Mouse (Mus musculus): Measurements from ENCODE around the gene Hnrnpa1. TPM values are rescaled to one million over a fixed set of nuclear protein-coding genes. Genes with fewer than 3 reads are reported as not detected.
"Not testable (repeated sequence)": the region's sequence is repeated elsewhere in the genome, so short reads cannot be mapped to it uniquely, and the experiment has no call there.

The Hnrnpa1 gene
- polyA plus RNA-seq, 1 experiment from 2014 or later, result 906 TPM

DNA sequence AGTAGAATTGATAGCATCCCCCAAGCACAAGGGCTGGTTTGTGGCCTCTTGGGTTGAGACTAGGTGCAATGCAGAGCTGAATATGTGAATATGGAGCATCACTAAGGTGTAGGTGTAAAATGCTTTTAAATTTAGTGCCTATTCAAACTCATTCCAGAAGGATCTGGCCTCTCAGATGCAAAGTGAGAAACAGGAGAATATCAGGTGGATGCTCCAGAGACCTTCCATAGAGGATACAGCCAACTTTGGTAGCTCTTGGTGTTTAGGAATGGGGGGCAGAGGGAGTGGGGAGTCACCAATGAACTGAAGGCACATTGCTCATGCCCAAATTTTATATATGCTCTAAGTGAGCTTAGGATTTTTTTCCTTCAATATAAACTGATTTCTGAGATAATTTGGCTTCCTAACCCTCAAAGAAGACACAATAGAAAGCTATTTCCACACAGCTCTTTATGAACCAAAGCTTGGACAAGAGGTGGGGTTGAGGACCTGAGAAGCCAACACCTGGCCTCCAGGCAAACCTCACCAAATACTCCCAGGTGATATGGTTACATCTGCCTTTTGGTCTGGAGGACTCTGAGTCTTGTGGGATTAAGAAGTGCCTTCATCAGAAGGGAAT, 7.7 kb downstream of the Hnrnpa1 start:
- Histone ChIP-seq H3K4me3 (ENCODE audit: low read depth, low read length) (no peak overlapping the region), H3K4me1 (ENCODE audit: control insufficient read depth, insufficient read depth, low read length) (peaks cover 7% of the 10 kb centered on the region), H3K36me3 (ENCODE audit: control insufficient read depth, insufficient read depth, low read length) (peaks cover 57% of the 10 kb centered on the region), H3K4me2 (replicated peaks; ENCODE audit: low read depth, low read length) (no peak overlapping the region), H3K9me3 (ENCODE audit: control insufficient read depth, low read depth, low read length) (no peaks in the 10 kb centered on the region), H3K27me3 (ENCODE audit: control insufficient read depth, insufficient read depth, low read length) (no peaks in the 10 kb centered on the region), H3K27ac (ENCODE audit: low read length) (no peak overlapping the region), H3K9ac (replicated peaks; ENCODE audit: low read depth, low read length) (no peak overlapping the region)
- ATAC-seq (ENCODE audit: insufficient number of reproducible peaks, insufficient read depth, low FRiP score, low read depth), result no peak

DNA sequence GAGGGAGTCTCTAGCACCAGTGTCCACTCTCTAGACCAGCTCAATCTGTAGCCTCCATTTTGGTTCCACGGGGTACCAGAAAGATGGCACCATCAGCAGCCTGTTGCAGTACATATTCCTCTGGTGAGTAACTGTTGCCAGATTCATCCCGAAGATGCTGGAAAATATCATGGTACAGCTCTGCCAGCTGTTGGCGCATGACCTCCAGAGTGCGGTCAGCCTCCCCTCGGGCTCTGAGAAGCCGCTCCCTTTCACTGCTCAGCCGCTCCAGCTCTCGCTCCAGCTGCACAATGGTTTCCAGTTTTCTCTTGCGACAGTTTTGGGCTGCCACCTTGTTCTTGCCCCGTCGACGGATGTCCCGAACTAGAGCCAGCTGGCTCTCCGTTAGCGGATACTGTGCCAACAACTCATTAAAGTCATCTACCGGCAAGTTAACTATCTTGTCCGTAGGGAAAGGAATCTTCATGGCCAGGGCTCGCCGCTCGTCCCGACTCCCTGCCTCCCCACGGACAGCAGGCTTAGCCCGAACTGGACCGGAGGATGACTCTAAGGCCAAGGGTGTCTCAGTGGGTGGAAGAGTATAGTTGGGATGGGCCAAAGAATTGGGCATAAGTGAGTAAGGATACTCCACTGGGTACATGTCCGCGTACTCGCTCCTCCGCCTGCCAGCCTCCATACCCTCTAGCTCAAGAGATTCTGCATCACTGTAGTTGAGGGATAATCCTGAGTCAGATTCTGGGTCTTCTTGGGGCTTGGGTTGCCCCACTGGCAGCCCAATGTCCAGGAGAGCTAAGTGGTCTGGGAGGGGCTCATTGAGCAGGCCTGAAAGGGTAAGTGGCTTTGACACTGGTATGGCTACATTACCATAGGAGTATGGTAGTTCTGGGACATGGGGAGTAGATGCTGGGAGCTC, 8.4 kb downstream of the Hnrnpa1 start:
- Histone ChIP-seq H3K4me2 (replicated peaks; ENCODE audit: low read depth, low read length) (no peak overlapping the region), H3K9ac (replicated peaks; ENCODE audit: low read depth, low read length) (no peak overlapping the region), H3K36me3 (ENCODE audit: control insufficient read depth, insufficient read depth, low read length) (peaks cover 49% of the 10 kb centered on the region), H3K27ac (ENCODE audit: low read length) (no peak overlapping the region), H3K9me3 (ENCODE audit: control insufficient read depth, low read depth, low read length) (no peaks in the 10 kb centered on the region), H3K4me1 (ENCODE audit: control insufficient read depth, insufficient read depth, low read length) (no peaks in the 10 kb centered on the region), H3K27me3 (ENCODE audit: control insufficient read depth, insufficient read depth, low read length) (no peaks in the 10 kb centered on the region), H3K4me3 (ENCODE audit: low read depth, low read length) (no peak overlapping the region)
- 0 out of 2 replicates have a peak, but pooled peaks have one; percentile 11 for ATAC-seq (ENCODE audit: insufficient number of reproducible peaks, insufficient read depth, low FRiP score, low read depth)
- WGBS, result 79% methylated on average over 28 of the region's 28 CpGs

DNA sequence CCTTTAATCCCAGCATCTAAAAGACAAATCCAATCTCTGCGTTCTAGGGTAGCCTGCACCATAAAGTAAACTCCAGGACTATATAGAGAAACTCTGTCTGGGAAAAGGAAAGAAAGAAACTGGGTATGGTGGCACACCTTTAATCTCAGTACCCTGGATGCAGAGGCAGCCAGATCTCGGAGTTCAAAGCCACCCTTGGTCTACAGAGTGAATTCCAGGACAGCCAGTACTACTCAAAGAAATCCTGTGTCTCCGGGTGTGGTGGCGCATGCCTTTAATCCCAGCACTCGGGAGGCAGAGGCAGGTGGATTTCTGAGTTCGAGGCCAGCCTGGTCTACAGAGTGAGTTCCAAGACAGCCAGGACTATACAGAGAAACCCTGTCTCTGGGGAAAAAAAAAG, 9.3 kb downstream of the Hnrnpa1 start:
- H3K4me3 ChIP-seq (ENCODE audit: low read depth, low read length); H3K9me3 ChIP-seq (ENCODE audit: control insufficient read depth, low read depth, low read length); H3K4me2 ChIP-seq (replicated peaks; ENCODE audit: low read depth, low read length); H3K9ac ChIP-seq (replicated peaks; ENCODE audit: low read depth, low read length); H3K4me1 ChIP-seq (ENCODE audit: control insufficient read depth, insufficient read depth, low read length); H3K27ac ChIP-seq (ENCODE audit: low read length); ATAC-seq (ENCODE audit: insufficient number of reproducible peaks, insufficient read depth, low FRiP score, low read depth); H3K27me3 ChIP-seq (ENCODE audit: control insufficient read depth, insufficient read depth, low read length): not testable (repeated sequence)
- H3K36me3 ChIP-seq (ENCODE audit: control insufficient read depth, insufficient read depth, low read length), result peaks cover 45% of the 10 kb centered on the region
- 82% methylated on average over 6 of the region's 6 CpGs for WGBS

DNA sequence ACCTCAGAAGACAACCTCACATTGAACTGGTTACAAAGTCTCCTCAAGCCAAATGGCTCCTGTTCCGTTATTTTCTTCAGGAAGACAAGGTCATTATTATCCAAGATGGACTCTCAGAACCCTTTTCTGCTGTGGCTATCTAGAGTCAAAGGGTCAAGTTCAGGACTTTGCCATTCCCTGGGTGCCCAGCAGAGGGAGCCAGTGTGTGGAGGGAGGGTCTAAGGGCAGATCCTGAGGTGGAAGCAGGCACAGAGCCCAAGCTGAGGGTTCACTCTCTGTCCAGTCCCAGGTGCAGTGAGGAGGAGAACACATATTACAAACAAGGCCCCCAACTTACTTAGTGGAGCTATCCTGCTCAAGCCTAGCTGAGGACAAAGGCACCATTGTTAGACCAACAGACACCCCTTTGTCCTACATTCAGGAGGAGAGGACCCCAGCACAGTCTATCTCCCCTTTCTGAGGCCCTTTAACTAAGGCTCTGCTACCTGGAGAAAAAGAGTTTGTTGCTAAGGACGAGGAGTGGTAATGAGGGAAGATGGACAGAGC, 10.0 kb downstream of the Hnrnpa1 start:
- no peak overlapping the region for H3K4me3 ChIP-seq (ENCODE audit: low read depth, low read length)
- WGBS, result 21% methylated on average over 2 of the region's 2 CpGs
- no peaks in the 10 kb centered on the region for H3K27me3 ChIP-seq (ENCODE audit: control insufficient read depth, insufficient read depth, low read length)
- peak; percentile 39; the same call in 1 of the 2 replicates for ATAC-seq (ENCODE audit: insufficient number of reproducible peaks, insufficient read depth, low FRiP score, low read depth)
- H3K27ac ChIP-seq (ENCODE audit: low read length), result no peak overlapping the region
- H3K9ac ChIP-seq (replicated peaks; ENCODE audit: low read depth, low read length), result no peak overlapping the region
- no peak overlapping the region for H3K4me2 ChIP-seq (replicated peaks; ENCODE audit: low read depth, low read length)
- H3K9me3 ChIP-seq (ENCODE audit: control insufficient read depth, low read depth, low read length), result no peaks in the 10 kb centered on the region
- H3K4me1 ChIP-seq (ENCODE audit: control insufficient read depth, insufficient read depth, low read length), result peaks cover 4% of the 10 kb centered on the region; the same call in 1 of the 2 replicates
- peaks cover 39% of the 10 kb centered on the region for H3K36me3 ChIP-seq (ENCODE audit: control insufficient read depth, insufficient read depth, low read length)

DNA sequence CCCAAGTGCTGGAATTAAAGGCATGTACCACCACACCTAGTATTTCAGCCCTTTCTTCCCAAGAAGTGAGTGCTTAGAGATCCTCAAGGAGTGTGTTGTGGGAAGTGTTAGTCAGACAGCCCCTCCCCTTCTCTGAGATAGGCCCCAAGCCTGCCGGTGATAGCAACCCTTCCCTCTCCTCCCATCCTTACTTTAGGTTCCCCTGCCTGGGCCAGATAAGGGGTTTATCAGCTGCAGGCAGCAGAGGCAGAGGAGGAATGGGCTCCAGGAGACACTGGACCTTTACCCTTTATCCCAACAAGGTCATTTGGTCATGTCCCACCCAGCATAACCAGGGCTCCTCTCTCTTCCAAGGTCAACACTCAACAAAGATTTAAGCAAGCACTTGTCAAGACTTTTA, 11.4 kb downstream of the Hnrnpa1 start:
- Histone ChIP-seq H3K4me2 (replicated peaks; ENCODE audit: low read depth, low read length) (no peak overlapping the region), H3K4me3 (ENCODE audit: low read depth, low read length) (no peak overlapping the region), H3K9ac (replicated peaks; ENCODE audit: low read depth, low read length) (no peak overlapping the region), H3K36me3 (ENCODE audit: control insufficient read depth, insufficient read depth, low read length) (peaks cover 26% of the 10 kb centered on the region), H3K27me3 (ENCODE audit: control insufficient read depth, insufficient read depth, low read length) (no peaks in the 10 kb centered on the region), H3K4me1 (ENCODE audit: control insufficient read depth, insufficient read depth, low read length) (peaks cover 7% of the 10 kb centered on the region; the same call in 1 of the 2 replicates), H3K27ac (ENCODE audit: low read length) (no peak overlapping the region), H3K9me3 (ENCODE audit: control insufficient read depth, low read depth, low read length) (no peaks in the 10 kb centered on the region)
- 26% methylated on average over 1 of the region's 1 CpGs for WGBS
- peak; percentile 39; the same call in 1 of the 2 replicates for ATAC-seq (ENCODE audit: insufficient number of reproducible peaks, insufficient read depth, low FRiP score, low read depth)

DNA sequence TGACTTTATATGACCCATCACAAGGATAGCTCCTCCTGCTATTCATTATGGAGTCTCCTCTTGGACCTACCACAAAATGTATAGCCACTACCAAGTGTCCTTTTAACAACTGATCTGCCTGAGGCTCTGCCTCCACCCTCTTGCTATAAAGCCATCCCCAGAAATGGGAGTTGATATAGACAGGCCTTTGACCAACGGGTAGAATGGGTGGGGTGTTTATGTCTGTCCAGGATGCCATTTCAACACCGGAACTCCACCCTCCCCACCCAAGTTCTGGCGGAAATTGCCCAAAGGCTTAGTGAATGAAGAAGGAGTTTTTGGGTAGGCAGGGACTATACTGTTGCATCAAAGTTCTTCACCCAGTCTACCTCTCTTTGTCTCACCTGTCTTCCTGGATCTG, 12.4 kb downstream of the Hnrnpa1 start:
- Histone ChIP-seq H3K9ac (replicated peaks; ENCODE audit: low read depth, low read length) (no peak overlapping the region), H3K27ac (ENCODE audit: low read length) (no peak overlapping the region), H3K9me3 (ENCODE audit: control insufficient read depth, low read depth, low read length) (no peaks in the 10 kb centered on the region), H3K27me3 (ENCODE audit: control insufficient read depth, insufficient read depth, low read length) (no peaks in the 10 kb centered on the region), H3K4me2 (replicated peaks; ENCODE audit: low read depth, low read length) (no peak overlapping the region), H3K4me1 (ENCODE audit: control insufficient read depth, insufficient read depth, low read length) (peaks cover 7% of the 10 kb centered on the region; the same call in 1 of the 2 replicates), H3K36me3 (ENCODE audit: control insufficient read depth, insufficient read depth, low read length) (peaks cover 15% of the 10 kb centered on the region), H3K4me3 (ENCODE audit: low read depth, low read length) (no peak overlapping the region)
- 68% methylated on average over 3 of the region's 3 CpGs for WGBS
- no peak for ATAC-seq (ENCODE audit: insufficient number of reproducible peaks, insufficient read depth, low FRiP score, low read depth)

DNA sequence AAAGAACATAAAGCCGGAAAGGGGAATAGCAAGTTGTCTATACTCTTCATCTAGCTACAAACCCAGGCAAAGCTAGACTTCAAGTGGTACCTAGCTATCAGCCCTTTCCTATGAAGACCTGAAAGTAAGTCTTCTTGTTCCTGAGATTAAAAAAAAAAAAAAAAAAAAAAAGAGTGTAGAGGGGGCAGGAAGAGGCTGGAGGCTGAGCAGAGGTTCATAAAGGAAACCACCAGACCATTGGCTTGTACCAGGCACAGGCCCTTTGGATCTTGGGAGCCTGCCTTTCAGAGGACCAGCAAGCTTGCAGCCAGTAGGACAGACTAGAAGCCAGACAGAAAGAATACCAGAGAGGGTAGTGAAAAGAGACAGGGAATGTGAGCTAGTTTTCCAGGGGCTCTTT, 13.1 kb downstream of the Hnrnpa1 start:
- Histone ChIP-seq H3K9me3 (ENCODE audit: control insufficient read depth, low read depth, low read length) (no peaks in the 10 kb centered on the region), H3K4me1 (ENCODE audit: control insufficient read depth, insufficient read depth, low read length) (peaks cover 9% of the 10 kb centered on the region), H3K9ac (replicated peaks; ENCODE audit: low read depth, low read length) (no peak overlapping the region), H3K36me3 (ENCODE audit: control insufficient read depth, insufficient read depth, low read length) (peaks cover 9% of the 10 kb centered on the region), H3K4me2 (replicated peaks; ENCODE audit: low read depth, low read length) (no peak overlapping the region), H3K27me3 (ENCODE audit: control insufficient read depth, insufficient read depth, low read length) (no peaks in the 10 kb centered on the region), H3K27ac (ENCODE audit: low read length) (no peak overlapping the region), H3K4me3 (ENCODE audit: low read depth, low read length) (no peak overlapping the region)
- whole genome bisulfite sequencing, result 95% methylated on average over 1 of the region's 1 CpGs
- no peak for ATAC-seq (ENCODE audit: insufficient number of reproducible peaks, insufficient read depth, low FRiP score, low read depth)

DNA sequence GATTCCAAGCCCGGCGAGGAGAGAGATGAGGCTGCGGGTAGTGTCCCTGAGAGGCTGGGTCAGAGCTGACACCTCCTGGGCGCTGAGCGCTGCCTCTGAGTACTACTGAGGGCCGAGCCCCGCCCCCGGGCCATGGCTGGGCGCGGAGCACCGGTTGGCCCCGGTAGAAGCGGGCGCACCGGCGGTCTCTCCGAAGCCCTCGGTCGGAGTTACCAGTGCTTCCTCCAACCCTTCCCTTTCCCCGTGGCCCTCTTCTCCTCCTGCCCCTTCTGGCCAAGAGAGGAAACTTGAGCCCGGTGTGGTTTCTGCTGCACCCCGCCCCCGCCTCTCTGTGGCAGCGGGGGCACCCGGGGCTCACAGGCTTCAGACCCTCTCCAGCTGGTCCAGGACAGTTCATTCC, 14.9 kb downstream of the Hnrnpa1 start:
- Histone ChIP-seq H3K9me3 (ENCODE audit: control insufficient read depth, low read depth, low read length) (no peaks in the 10 kb centered on the region), H3K4me1 (ENCODE audit: control insufficient read depth, insufficient read depth, low read length) (peaks cover 11% of the 10 kb centered on the region), H3K27me3 (ENCODE audit: control insufficient read depth, insufficient read depth, low read length) (no peaks in the 10 kb centered on the region), H3K9ac (replicated peaks; ENCODE audit: low read depth, low read length) (0 out of 2 replicates have a peak overlapping the region, but pooled peaks have one; percentile 33), H3K4me2 (replicated peaks; ENCODE audit: low read depth, low read length) (peak overlapping the region; percentile 90), H3K4me3 (ENCODE audit: low read depth, low read length) (peak overlapping the region; percentile 36), H3K36me3 (ENCODE audit: control insufficient read depth, insufficient read depth, low read length) (no peaks in the 10 kb centered on the region), H3K27ac (ENCODE audit: low read length) (no peak overlapping the region)
- under 1% methylated on average over 25 of the region's 25 CpGs for WGBS
- ATAC-seq (ENCODE audit: insufficient number of reproducible peaks, insufficient read depth, low FRiP score, low read depth), result peak; percentile 54; the same call in 1 of the 2 replicates

Data from stomach, embryonic 14.5 days (tissue).